Mouse (Mus musculus): Measurements from ENCODE around the gene Ctu1. TPM values are rescaled to one million over a fixed set of nuclear protein-coding genes. Genes with fewer than 3 reads are reported as not detected.
"Not testable (repeated sequence)": the region's sequence is repeated elsewhere in the genome, so short reads cannot be mapped to it uniquely, and the experiment has no call there.

Gene Ctu1
- total RNA-seq, 2 experiments from 2014 or later = 1.6 TPM; not detected in 1

DNA sequence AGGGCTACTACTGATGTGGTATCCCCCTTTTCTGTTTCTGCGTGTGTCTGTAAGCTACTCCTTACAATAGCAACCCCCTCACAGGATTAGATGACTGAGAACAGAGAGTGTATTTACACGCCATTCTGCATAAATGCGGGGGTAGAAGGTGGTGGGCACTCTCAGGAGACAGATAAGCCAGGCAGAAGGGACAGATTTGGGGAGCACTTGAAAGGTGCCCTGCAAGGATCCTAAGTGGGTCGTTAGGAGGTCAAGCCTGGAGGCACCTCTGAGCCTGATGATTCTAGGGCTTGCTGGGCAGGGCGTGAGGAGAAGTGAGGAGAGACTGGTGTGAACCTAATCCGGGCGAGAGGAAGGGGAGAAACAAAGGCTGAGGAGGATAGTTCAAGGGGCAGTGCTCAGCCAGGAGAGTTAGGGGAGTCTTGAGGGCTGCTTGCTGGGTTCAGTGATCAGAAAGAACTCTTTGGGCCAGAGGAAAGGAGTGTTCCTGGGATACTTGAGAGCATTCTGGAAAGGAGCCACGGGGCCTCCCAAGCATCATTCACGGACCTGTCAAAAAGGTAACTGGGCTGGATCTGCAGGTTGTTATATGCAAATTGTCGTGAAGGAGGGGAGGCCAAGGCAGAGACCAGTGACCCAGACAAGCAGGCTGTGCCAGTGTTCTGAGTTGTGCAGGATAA is 905 bp downstream of the Ctu1 start:
- ATAC-seq (replicated peaks; ENCODE audit: low FRiP score, poor library complexity, severe bottlenecking) = no peak

DNA sequence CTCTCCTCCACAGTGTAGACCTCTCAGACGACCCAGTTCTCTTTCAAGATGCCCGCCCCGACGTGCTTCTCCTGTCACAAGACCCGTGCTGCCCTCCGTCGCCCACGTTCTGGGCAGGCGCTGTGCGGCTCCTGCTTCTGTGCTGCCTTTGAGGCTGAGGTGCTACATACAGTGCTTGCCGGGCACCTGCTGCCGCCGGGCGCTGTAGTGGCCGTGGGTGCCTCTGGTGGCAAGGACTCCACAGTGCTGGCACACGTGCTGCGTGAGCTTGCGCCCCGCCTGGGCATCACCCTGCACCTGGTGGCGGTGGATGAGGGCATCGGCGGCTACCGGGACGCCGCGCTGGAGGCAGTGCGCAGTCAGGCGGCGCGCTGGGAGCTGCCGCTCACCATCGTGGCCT is 3.3 kb downstream of the Ctu1 start:
- no peak for ATAC-seq (replicated peaks; ENCODE audit: low FRiP score, poor library complexity, severe bottlenecking)

DNA sequence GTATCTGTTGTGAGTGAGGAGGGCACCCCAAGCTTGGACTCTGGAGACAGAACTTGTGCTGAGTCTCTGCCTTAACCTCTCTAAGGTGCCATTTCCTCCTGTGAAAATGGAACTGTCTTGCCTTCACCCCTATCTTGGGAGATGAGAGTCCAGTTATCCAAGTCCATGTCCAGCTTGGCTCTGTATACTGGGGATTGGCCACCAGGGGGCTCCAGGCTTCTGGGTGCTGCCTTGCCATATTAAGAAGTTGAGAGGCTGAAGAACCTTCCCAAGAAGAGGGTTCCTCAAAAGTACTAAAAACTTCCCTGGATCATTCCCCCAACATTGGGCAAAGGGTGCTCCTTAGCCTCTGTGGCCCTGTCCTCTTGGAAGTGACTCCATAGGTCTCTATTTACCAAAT is 6.7 kb downstream of the Ctu1 start:
- no peak for ATAC-seq (replicated peaks; ENCODE audit: low FRiP score, poor library complexity, severe bottlenecking)

DNA sequence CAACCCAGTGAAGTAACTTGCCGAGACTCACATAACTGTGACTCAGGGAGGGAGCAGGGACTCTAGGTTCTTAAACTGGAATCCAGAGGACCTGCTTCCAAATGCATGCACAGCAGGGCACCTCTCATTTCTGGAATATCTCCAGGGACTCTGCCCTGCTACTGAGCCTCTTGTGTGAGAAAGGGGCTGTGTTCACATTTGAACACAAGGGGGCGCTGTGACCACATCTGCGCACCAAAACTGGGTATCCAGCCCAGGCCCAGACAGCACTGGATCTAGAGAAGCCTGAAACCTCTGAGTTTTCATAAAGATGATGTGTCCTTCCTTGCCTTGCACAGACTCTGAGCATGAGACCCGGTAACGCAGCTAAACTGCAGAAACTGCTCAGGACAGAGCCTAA is 9.1 kb downstream of the Ctu1 start:
- ATAC-seq (replicated peaks; ENCODE audit: low FRiP score, poor library complexity, severe bottlenecking) = no peak

DNA sequence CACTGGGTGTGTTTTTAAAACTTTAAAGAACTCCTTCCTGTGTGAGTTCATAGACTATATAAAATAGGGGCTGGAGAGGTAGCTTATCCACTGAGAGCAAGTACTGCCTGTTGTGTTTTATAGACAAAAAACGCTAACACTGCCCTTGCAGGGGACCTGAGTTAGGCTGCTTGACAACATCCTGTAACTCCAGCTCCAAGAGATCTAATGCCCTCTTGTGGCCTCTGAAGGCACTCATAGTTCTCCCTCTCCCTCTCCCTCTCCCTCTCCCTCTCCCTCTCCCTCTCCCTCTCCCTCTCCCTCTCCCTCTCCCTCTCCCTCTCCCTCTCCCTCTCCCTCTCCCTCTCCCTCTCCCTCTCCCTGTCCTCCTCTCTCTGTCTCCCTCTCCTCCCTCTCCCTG is 10.7 kb downstream of the Ctu1 start:
- ATAC-seq (replicated peaks; ENCODE audit: low FRiP score, poor library complexity, severe bottlenecking) = not testable (repeated sequence)

DNA sequence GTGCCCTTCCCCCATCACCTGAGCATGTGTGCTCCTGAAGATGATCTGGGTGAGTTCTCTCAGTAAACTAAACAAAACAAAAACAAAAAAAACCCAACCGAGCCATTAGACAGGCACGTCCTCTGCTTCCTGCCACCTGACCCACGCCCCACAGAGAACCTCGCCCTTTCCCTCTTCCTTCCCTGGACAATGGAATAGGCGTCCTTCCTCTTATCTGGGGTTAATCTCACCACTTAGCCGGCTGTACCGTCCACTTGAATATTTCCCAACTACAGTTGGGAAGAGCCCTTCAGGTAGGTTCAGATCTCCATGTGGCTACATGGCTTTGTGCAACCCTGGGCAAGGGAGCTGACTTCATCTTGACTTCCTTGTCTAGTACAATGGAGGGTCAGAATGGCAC is 13.3 kb downstream of the Ctu1 start:
- ATAC-seq (replicated peaks; ENCODE audit: low FRiP score, poor library complexity, severe bottlenecking) = no peak

DNA sequence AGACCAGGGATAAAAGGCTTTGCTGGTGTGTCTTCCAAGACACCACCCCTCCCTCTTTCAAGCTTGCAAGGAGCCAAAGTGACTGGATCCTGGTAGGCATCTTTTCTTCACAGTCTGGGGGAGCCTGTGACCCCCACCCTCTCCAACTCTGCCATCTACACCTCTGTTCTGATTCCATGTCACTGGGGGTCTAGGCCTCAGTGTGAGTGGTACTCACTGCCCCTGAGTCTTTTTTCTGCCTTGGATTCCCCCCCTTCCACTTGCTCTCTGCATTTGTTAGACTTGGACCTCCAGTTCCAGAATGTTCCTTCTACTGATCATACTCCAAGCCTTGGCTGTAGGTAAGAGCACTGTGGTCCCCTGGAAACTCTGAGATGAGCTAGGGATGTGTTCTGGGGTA is 18.3 kb downstream of the Ctu1 start, which contains the start of gene Klk14:
Gene Klk14, plus strand, starts transcription at position 301 of the 400 bp plus-strand sequence.
- ATAC-seq (replicated peaks; ENCODE audit: low FRiP score, poor library complexity, severe bottlenecking) = no peak

DNA sequence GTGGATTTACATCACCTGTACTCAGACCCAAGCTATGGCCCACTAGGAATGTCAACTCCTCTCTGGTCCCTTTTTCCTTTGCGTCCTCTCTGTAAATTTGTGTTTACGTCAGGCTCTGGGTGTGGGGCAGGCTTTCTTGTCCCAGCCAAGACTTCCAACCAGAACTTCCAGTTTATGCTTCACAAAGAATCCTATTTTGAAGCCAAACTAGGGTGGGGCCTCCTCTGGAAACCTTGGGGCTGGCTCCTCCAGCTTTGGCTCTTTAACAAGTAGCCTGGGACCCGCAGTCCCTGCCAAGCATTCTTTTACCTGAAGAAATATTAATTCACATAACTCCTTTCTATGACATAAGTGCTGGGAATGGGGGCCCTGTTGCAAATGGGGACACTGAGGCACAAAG is 38.2 kb downstream of the Ctu1 start:
- ATAC-seq (replicated peaks; ENCODE audit: low FRiP score, poor library complexity, severe bottlenecking) = no peak

DNA sequence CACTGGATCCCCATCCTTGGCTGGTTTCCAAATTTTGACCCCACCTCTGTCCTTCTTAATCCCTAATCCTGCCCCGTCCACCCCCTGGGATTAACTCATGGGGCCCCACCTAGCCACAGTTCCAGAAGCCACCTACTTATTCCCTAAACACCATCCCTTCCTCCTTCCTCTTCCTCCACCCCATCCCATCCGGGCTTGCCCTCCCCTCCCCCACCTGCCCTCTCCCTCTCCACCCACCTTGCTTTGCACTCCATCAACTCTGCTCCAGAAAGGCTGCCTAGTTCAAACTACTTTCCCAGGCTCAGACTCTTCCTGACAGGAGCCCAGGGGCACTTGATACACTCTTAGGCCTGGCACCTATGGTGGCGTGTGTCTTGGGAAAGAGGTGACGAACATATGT is 40.5 kb downstream of the Ctu1 start, which contains the start of gene Klk13:
Gene Klk13, plus strand, starts transcription at position 301 of the 400 bp plus-strand sequence.
- ATAC-seq (replicated peaks; ENCODE audit: low FRiP score, poor library complexity, severe bottlenecking) = no peak

DNA sequence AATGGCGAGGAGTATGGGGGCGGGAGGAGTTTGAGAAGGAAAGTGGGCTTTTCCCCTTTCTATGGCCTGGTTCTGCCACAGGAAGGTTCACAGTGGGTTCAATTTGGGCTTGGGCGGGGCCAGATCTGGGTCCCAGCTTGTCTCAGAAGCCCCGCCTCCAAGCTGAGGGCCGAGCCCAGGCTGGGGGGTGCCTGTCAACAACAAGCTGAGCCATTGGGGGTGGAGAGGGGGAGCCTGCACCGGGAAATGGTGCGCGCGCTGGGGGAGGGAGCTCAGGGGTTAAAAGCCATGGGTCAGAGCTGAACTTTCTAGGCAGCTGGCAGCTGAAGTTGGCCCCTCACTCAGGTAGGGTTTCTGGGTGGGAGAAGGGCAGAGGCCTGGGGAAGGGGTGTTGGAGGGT is 41.1 kb downstream of the Ctu1 start:
- ATAC-seq (replicated peaks; ENCODE audit: low FRiP score, poor library complexity, severe bottlenecking) = no peak

DNA sequence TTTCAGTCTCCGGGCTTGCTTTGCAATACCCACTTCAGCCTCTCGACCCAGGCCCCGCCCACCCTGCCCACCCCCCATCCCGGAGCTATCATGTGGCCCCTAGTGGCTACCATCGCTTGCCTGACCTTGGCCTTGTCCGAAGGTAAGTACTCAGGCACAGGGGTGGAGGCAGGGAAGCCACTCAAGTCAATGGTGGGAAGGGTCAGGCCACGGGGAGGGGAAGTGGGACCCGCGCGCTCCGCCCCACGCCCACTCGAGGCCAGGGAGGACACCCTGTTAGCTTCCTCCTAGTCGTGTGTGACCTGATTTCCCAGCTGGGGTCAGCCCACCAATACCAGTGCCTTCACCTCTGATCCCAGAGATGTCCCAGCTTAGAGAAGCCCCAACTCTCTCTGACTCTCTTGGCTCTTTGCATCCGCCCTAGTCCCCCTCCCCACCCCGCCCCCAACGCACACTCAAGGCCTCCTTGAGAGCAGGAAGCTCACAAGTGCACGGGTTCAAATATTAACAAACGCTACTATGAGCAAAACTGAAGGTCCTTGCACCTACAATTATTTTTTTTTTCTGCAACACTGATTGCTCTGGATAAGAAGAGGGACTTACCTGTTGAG is 42.0 kb downstream of the Ctu1 start:
- ATAC-seq (replicated peaks; ENCODE audit: low FRiP score, poor library complexity, severe bottlenecking) = no peak

Other genes starting within 250 kb of the Ctu1 start
- gene Lim2, start 244.3 kb upstream of the Ctu1 start, total RNA-seq (2015; ENCODE audit: low replicate concordance) = 0.63 TPM in 1 of 2 replicates, not detected in the other
- gene Lim2, start 244.3 kb upstream of the Ctu1 start, total RNA-seq (2017; ENCODE audit: low replicate concordance) = not detected in 2 replicates
- gene Nkg7, start 234.9 kb upstream of the Ctu1 start, total RNA-seq (2015; ENCODE audit: low replicate concordance) = 157 and 163 TPM in 2 replicates
- gene Nkg7, start 234.9 kb upstream of the Ctu1 start, total RNA-seq (2017; ENCODE audit: low replicate concordance) = 21.2 and 38.3 TPM in 2 replicates
- not detected in 2 replicates for gene Cldnd2, start 231.2 kb upstream of the Ctu1 start, total RNA-seq (2015; ENCODE audit: low replicate concordance)
- not detected in 2 replicates for gene Cldnd2, start 231.2 kb upstream of the Ctu1 start, total RNA-seq (2017; ENCODE audit: low replicate concordance)
- gene Etfb, start 227.9 kb upstream of the Ctu1 start, total RNA-seq (2015; ENCODE audit: low replicate concordance) = 38.8 and 72.3 TPM in 2 replicates
- 73.2 and 98.0 TPM in 2 replicates for gene Etfb, start 227.9 kb upstream of the Ctu1 start, total RNA-seq (2017; ENCODE audit: low replicate concordance)
- gene Gm45233, start 227.9 kb upstream of the Ctu1 start, total RNA-seq (2015; ENCODE audit: low replicate concordance) = not detected in 2 replicates
- gene Gm45233, start 227.9 kb upstream of the Ctu1 start, total RNA-seq (2017; ENCODE audit: low replicate concordance) = not detected in 2 replicates
- gene Vsig10l, start 208.9 kb upstream of the Ctu1 start, total RNA-seq (2015; ENCODE audit: low replicate concordance) = 2.5 and 3.7 TPM in 2 replicates
- gene Vsig10l, start 208.9 kb upstream of the Ctu1 start, total RNA-seq (2017; ENCODE audit: low replicate concordance) = 1.3 and 1.4 TPM in 2 replicates
- gene Iglon5, start 181.9 kb upstream of the Ctu1 start, total RNA-seq (2015; ENCODE audit: low replicate concordance) = not detected in 2 replicates
- not detected in 2 replicates for gene Iglon5, start 181.9 kb upstream of the Ctu1 start, total RNA-seq (2017; ENCODE audit: low replicate concordance)
- gene 4931406B18Rik, start 166.1 kb upstream of the Ctu1 start, total RNA-seq (2015; ENCODE audit: low replicate concordance) = not detected in 2 replicates
- not detected in 2 replicates for gene 4931406B18Rik, start 166.1 kb upstream of the Ctu1 start, total RNA-seq (2017; ENCODE audit: low replicate concordance)
- 20.8 and 23.8 TPM in 2 replicates for gene Cd33, start 127.6 kb upstream of the Ctu1 start, total RNA-seq (2015; ENCODE audit: low replicate concordance)
- gene Cd33, start 127.6 kb upstream of the Ctu1 start, total RNA-seq (2017; ENCODE audit: low replicate concordance) = 9.1 and 12.0 TPM in 2 replicates
- 0.84 TPM in 1 of 2 replicates, not detected in the other for gene Zfp658, start 109.8 kb upstream of the Ctu1 start, total RNA-seq (2015; ENCODE audit: low replicate concordance)
- 0.70 TPM in 1 of 2 replicates, not detected in the other for gene Zfp658, start 109.8 kb upstream of the Ctu1 start, total RNA-seq (2017; ENCODE audit: low replicate concordance)
- gene Zfp719, start 92.4 kb upstream of the Ctu1 start, total RNA-seq (2015; ENCODE audit: low replicate concordance) = 0.19 and 4.6 TPM in 2 replicates
- gene Zfp719, start 92.4 kb upstream of the Ctu1 start, total RNA-seq (2017; ENCODE audit: low replicate concordance) = 1.1 and 2.2 TPM in 2 replicates
- gene Zfp819, start 64.8 kb upstream of the Ctu1 start, total RNA-seq (2015; ENCODE audit: low replicate concordance) = not detected in 2 replicates
- not detected in 2 replicates for gene Zfp819, start 64.8 kb upstream of the Ctu1 start, total RNA-seq (2017; ENCODE audit: low replicate concordance)
- gene Ceacam18, start 37.3 kb upstream of the Ctu1 start, total RNA-seq (2015; ENCODE audit: low replicate concordance) = not detected in 2 replicates
- not detected in 2 replicates for gene Ceacam18, start 37.3 kb upstream of the Ctu1 start, total RNA-seq (2017; ENCODE audit: low replicate concordance)
- 4.0 and 8.8 TPM in 2 replicates for gene Siglece, start 11.9 kb upstream of the Ctu1 start, total RNA-seq (2015; ENCODE audit: low replicate concordance)
- gene Siglece, start 11.9 kb upstream of the Ctu1 start, total RNA-seq (2017; ENCODE audit: low replicate concordance) = 5.5 and 6.4 TPM in 2 replicates
- gene Klk14, start 18.4 kb downstream of the Ctu1 start, total RNA-seq (2015; ENCODE audit: low replicate concordance) = not detected in 2 replicates
- gene Klk14, start 18.4 kb downstream of the Ctu1 start, total RNA-seq (2017; ENCODE audit: low replicate concordance) = not detected in 2 replicates
- not detected in 2 replicates for gene Klk13, start 40.6 kb downstream of the Ctu1 start, total RNA-seq (2015; ENCODE audit: low replicate concordance)
- not detected in 2 replicates for gene Klk13, start 40.6 kb downstream of the Ctu1 start, total RNA-seq (2017; ENCODE audit: low replicate concordance)
- gene Klk12, start 96.9 kb downstream of the Ctu1 start, total RNA-seq (2015; ENCODE audit: low replicate concordance) = not detected in 2 replicates
- not detected in 2 replicates for gene Klk12, start 96.9 kb downstream of the Ctu1 start, total RNA-seq (2017; ENCODE audit: low replicate concordance)
- gene Klk11, start 102.6 kb downstream of the Ctu1 start, total RNA-seq (2015; ENCODE audit: low replicate concordance) = not detected in 2 replicates
- not detected in 2 replicates for gene Klk11, start 102.6 kb downstream of the Ctu1 start, total RNA-seq (2017; ENCODE audit: low replicate concordance)
- gene Klk10, start 109.0 kb downstream of the Ctu1 start, total RNA-seq (2015; ENCODE audit: low replicate concordance) = not detected in 2 replicates
- gene Klk10, start 109.0 kb downstream of the Ctu1 start, total RNA-seq (2017; ENCODE audit: low replicate concordance) = not detected in 2 replicates
- gene Klk9, start 119.9 kb downstream of the Ctu1 start, total RNA-seq (2015; ENCODE audit: low replicate concordance) = not detected in 2 replicates
- gene Klk9, start 119.9 kb downstream of the Ctu1 start, total RNA-seq (2017; ENCODE audit: low replicate concordance) = not detected in 2 replicates
- gene Klk8, start 125.6 kb downstream of the Ctu1 start, total RNA-seq (2015; ENCODE audit: low replicate concordance) = 6.1 TPM in 1 of 2 replicates, not detected in the other
- gene Klk8, start 125.6 kb downstream of the Ctu1 start, total RNA-seq (2017; ENCODE audit: low replicate concordance) = 0.56 and 8.3 TPM in 2 replicates
- not detected in 2 replicates for gene Klk7, start 139.3 kb downstream of the Ctu1 start, total RNA-seq (2015; ENCODE audit: low replicate concordance)
- gene Klk7, start 139.3 kb downstream of the Ctu1 start, total RNA-seq (2017; ENCODE audit: low replicate concordance) = not detected in 2 replicates
- not detected in 2 replicates for gene Klk6, start 152.5 kb downstream of the Ctu1 start, total RNA-seq (2015; ENCODE audit: low replicate concordance)
- gene Klk6, start 152.5 kb downstream of the Ctu1 start, total RNA-seq (2017; ENCODE audit: low replicate concordance) = not detected in 2 replicates
- gene Klk5, start 170.0 kb downstream of the Ctu1 start, total RNA-seq (2015; ENCODE audit: low replicate concordance) = not detected in 2 replicates
- gene Klk5, start 170.0 kb downstream of the Ctu1 start, total RNA-seq (2017; ENCODE audit: low replicate concordance) = not detected in 2 replicates
- not detected in 2 replicates for gene Klk4, start 209.1 kb downstream of the Ctu1 start, total RNA-seq (2015; ENCODE audit: low replicate concordance)
- gene Klk4, start 209.1 kb downstream of the Ctu1 start, total RNA-seq (2017; ENCODE audit: low replicate concordance) = not detected in 2 replicates